Mouse (Mus musculus) kidney, embryonic 16.5 days (tissue): ENCODE data around the gene Clpx. TPM values are rescaled to one million over a fixed set of nuclear protein-coding genes. Genes with fewer than 3 reads are reported as not detected.

Experiments used
- ATAC-seq: fragments of 200-750 bp; cut with Nextera tagmentation; 2 replicates; pipeline ENCODE4 v1.8.0; 2017; ENCODE audit warnings: moderate TSS enrichment; ENCODE audit not compliant: low FRiP score, low TSS enrichment
- H3K27ac ChIP-seq: fragments of 300-500 bp; sonication (generic); 2 replicates; pipeline ENCODE4 v1.5.1; 2014; ENCODE audit warnings: low read length
- H3K27me3 ChIP-seq: fragments of 300-500 bp; sonication (generic); 2 replicates; pipeline ENCODE4 v1.6.1; 2014; ENCODE audit warnings: low read length, control low read depth, mixed read lengths; ENCODE audit not compliant: insufficient read depth
- H3K36me3 ChIP-seq: fragments of 300-500 bp; sonication (generic); 2 replicates; pipeline ENCODE4 v1.6.1; 2014; ENCODE audit warnings: low read length, control low read depth, mixed read lengths; ENCODE audit not compliant: insufficient read depth
- H3K4me1 ChIP-seq: fragments of 300-500 bp; sonication (generic); 2 replicates; pipeline ENCODE4 v1.6.1; 2014; ENCODE audit warnings: low read length, control low read depth, mixed read lengths; ENCODE audit not compliant: insufficient read depth
- H3K4me2 ChIP-seq: fragments of 300-500 bp; sonication (generic); replicated peaks from 2 replicates; pipeline ENCODE4 v1.6.1; 2014; ENCODE audit warnings: low read depth, low read length
- H3K4me3 ChIP-seq: fragments of 300-500 bp; sonication (generic); 2 replicates; pipeline ENCODE4 v1.5.1; 2014; ENCODE audit warnings: mild to moderate bottlenecking, low read length
- H3K9ac ChIP-seq: fragments of 300-500 bp; sonication (generic); replicated peaks from 2 replicates; pipeline ENCODE4 v1.6.1; 2014; ENCODE audit warnings: low read length
- H3K9me3 ChIP-seq: fragments of 300-500 bp; sonication (generic); 2 replicates; pipeline ENCODE4 v1.6.1; 2016; ENCODE audit warnings: low read length, control low read depth
- WGBS: fragments of 180-500 bp; shearing (Covaris S2); extraction: QIAGEN DNeasy Blood & Tissue Kit; methylation state at CpG from one replicate; pipeline ENCODE4 v1.1.7; 2014; 5-methylcytosine and 5-hydroxymethylcytosine counted together
- polyA plus RNA-seq: library from polyadenylated mRNA; unstranded; fragments of >200 nt; fragmentation: Nextera tagmentation; extraction: Ambion mirVana; gene quantifications from 2 replicates; pipeline ENCODE4 v1.2.1, GENCODE M21; 2015

The Clpx gene
- polyA plus RNA-seq, 1 experiment from 2014 or later: 56.7 TPM

DNA sequence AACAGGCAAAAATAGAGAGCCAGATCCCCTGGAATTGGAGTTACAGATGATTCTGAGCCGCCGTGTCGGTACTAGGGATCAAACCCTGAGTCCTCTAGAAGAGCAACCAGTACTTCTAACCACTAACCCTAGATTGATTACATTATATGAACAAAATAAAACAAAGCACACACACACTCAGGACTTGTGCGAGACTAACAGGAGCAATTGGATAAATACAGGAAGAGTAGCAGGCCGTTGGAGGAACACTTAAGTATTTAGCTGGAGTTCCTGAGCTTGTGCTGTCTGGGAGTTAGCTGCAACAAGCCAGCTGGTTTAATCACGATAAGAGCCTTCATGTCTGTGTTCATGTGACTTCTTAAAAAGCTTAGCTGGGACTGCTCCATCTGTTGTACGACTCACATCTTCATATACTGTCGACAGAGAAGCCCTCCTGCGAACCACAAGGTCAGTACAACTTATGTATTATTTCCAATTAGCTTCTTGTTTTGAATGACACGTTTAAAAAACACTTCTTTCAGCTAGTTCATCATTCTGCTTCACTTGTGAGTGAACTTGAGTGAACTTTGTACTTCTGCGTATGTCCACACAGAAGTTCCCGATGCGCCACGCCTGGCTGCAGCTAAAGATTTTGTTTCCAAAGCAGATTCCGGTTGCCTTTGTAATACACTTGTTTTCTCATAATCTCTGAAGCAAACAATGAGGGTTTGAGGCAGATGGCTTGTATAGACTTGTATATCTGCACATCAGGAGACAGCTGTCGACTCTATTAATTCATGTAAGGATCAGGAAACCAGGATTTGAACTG is 66.8 kb downstream of the Clpx start, which contains the start of gene Ubap1l:
TSS of gene Ubap1l (plus strand) at position 401 of the 808 bp plus-strand sequence.
- ATAC-seq: no peak
- no peak within 1 kb of the TSS for H3K27ac ChIP-seq
- WGBS: 89% methylated on average over 16 of the region's 16 CpGs
- no peak within 1 kb of the TSS for H3K9ac ChIP-seq
- no peak within 1 kb of the TSS for H3K4me3 ChIP-seq
- H3K4me1 ChIP-seq: no peaks in the 10 kb centered on the region
- no peak within 1 kb of the TSS for H3K4me2 ChIP-seq
- no peaks in the 10 kb centered on the region for H3K9me3 ChIP-seq
- H3K36me3 ChIP-seq: peaks cover 40% of the 10 kb centered on the region
- no peaks in the 10 kb centered on the region for H3K27me3 ChIP-seq

- no peak overlapping the region for H3K9ac ChIP-seq
- H3K4me3 ChIP-seq: no peak overlapping the region
- ATAC-seq: no peak
- peaks cover 24% of the 10 kb centered on the region for H3K36me3 ChIP-seq
- 26% methylated on average over 9 of the region's 9 CpGs for WGBS
- H3K27ac ChIP-seq: no peak overlapping the region
- H3K9me3 ChIP-seq: no peaks in the 10 kb centered on the region
- H3K4me1 ChIP-seq: no peaks in the 10 kb centered on the region
- no peak overlapping the region for H3K4me2 ChIP-seq
- no peaks in the 10 kb centered on the region for H3K27me3 ChIP-seq
These were observed 69.6 kb downstream of the Clpx start for GRCm38 (mm10) chr9:65363684-65364083.

- Histone ChIP-seq H3K4me1 (no peaks in the 10 kb centered on the region), H3K27ac (no peak overlapping the region), H3K36me3 (peaks cover 11% of the 10 kb centered on the region; the same call in 1 of the 2 replicates), H3K9ac (no peak overlapping the region), H3K27me3 (no peaks in the 10 kb centered on the region), H3K4me2 (no peak overlapping the region), H3K4me3 (no peak overlapping the region), H3K9me3 (no peaks in the 10 kb centered on the region)
- no peak for ATAC-seq
- WGBS: 90% methylated on average over 7 of the region's 7 CpGs
These were observed 71.7 kb downstream of the Clpx start for GRCm38 (mm10) chr9:65365721-65366120.

DNA sequence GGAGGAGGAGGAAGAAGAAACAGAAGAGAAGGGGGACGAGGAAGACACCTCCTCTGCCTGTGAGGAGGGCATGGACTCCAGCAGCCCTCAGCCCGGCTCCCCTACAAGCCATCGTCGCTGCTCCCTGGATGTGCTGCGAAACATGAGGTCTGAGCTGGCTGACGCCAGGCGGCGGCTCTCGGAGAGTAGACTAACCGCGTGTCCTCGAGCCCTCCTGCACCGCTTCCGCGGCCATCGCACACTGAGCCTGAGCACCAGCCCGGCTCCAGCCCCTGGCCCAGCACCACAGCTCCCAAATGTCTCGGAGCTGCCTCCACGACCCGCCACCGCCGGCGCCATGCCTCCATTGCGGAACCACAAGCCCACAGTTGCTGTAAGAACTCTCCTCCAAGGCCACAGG is 77.7 kb downstream of the Clpx start:
- WGBS: 76% methylated on average over 24 of the region's 24 CpGs
- no peaks in the 10 kb centered on the region for H3K36me3 ChIP-seq
- no peak overlapping the region for H3K4me3 ChIP-seq
- H3K27me3 ChIP-seq: no peaks in the 10 kb centered on the region
- H3K4me2 ChIP-seq: no peak overlapping the region
- H3K9ac ChIP-seq: no peak overlapping the region
- H3K9me3 ChIP-seq: no peaks in the 10 kb centered on the region
- no peak overlapping the region for H3K27ac ChIP-seq
- H3K4me1 ChIP-seq: no peaks in the 10 kb centered on the region
- no peak for ATAC-seq

GRCm38 (mm10) chr9:65372449-65372848 is 78.4 kb downstream of the Clpx start:
- Histone ChIP-seq H3K36me3 (no peaks in the 10 kb centered on the region), H3K9me3 (no peaks in the 10 kb centered on the region), H3K27ac (no peak overlapping the region), H3K9ac (no peak overlapping the region), H3K4me2 (no peak overlapping the region), H3K27me3 (no peaks in the 10 kb centered on the region), H3K4me1 (no peaks in the 10 kb centered on the region), H3K4me3 (no peak overlapping the region)
- WGBS: 71% methylated on average over 4 of the region's 4 CpGs
- ATAC-seq: no peak

GRCm38 (mm10) chr9:65374468-65375162 is 80.6 kb downstream of the Clpx start:
- ATAC-seq: no peak
- H3K4me2 ChIP-seq: no peak overlapping the region
- 74% methylated on average over 5 of the region's 5 CpGs for WGBS
- H3K4me1 ChIP-seq: no peaks in the 10 kb centered on the region
- no peaks in the 10 kb centered on the region for H3K27me3 ChIP-seq
- H3K9ac ChIP-seq: no peak overlapping the region
- H3K9me3 ChIP-seq: no peaks in the 10 kb centered on the region
- H3K27ac ChIP-seq: no peak overlapping the region
- H3K4me3 ChIP-seq: no peak overlapping the region
- H3K36me3 ChIP-seq: no peaks in the 10 kb centered on the region

- H3K27ac ChIP-seq: no peak overlapping the region
- no peak for ATAC-seq
These were observed 81.3 kb downstream of the Clpx start for GRCm38 (mm10) chr9:65375163-65375934.

More at GRCm38 (mm10) chr9:65375163-65375934, 81.3 kb downstream of the Clpx start:
- 80% methylated on average over 9 of the region's 9 CpGs for WGBS
- no peaks in the 10 kb centered on the region for H3K36me3 ChIP-seq
- no peak overlapping the region for H3K9ac ChIP-seq
- no peaks in the 10 kb centered on the region for H3K4me1 ChIP-seq
- H3K27me3 ChIP-seq: no peaks in the 10 kb centered on the region
- H3K4me3 ChIP-seq: no peak overlapping the region
- no peak overlapping the region for H3K4me2 ChIP-seq
- no peaks in the 10 kb centered on the region for H3K9me3 ChIP-seq

Other genes with a start within 250 kb of the Clpx start
- gene Igdcc4, start 192.8 kb upstream of the Clpx start, polyA plus RNA-seq: 10.9 and 12.0 TPM in 2 replicates
- 3.2 and 3.3 TPM in 2 replicates for gene Igdcc3, start 153.1 kb upstream of the Clpx start, polyA plus RNA-seq
- 7.4 and 8.6 TPM in 2 replicates for gene Parp16, start 98.9 kb upstream of the Clpx start, polyA plus RNA-seq
- gene Cilp, start 29.1 kb upstream of the Clpx start, polyA plus RNA-seq: 0.76 and 0.82 TPM in 2 replicates
- gene Pdcd7, start 51.8 kb downstream of the Clpx start, polyA plus RNA-seq: 4.9 and 6.1 TPM in 2 replicates
- 0.17 and 0.19 TPM in 2 replicates for gene Ubap1l, start 66.8 kb downstream of the Clpx start, polyA plus RNA-seq
- gene Kbtbd13, start 97.4 kb downstream of the Clpx start, polyA plus RNA-seq: 2.2 and 2.6 TPM in 2 replicates
- 15.0 and 18.0 TPM in 2 replicates for gene Rasl12, start 104.2 kb downstream of the Clpx start, polyA plus RNA-seq
- 6.4 and 8.1 TPM in 2 replicates for gene Slc51b, start 128.7 kb downstream of the Clpx start, polyA plus RNA-seq
- 23.0 and 25.1 TPM in 2 replicates for gene Mtfmt, start 141.5 kb downstream of the Clpx start, polyA plus RNA-seq
- gene Spg21, start 166.7 kb downstream of the Clpx start, polyA plus RNA-seq: 112 and 121 TPM in 2 replicates
- not detected in 2 replicates for gene Ankdd1a, start 225.9 kb downstream of the Clpx start, polyA plus RNA-seq